Mouse (Mus musculus): ENCODE data around the gene Gm5936.
"Not testable (repeated sequence)": the region's sequence is repeated elsewhere in the genome, so short reads cannot be mapped to it uniquely, and the experiment has no call there.

Gm5936 gene

DNA sequence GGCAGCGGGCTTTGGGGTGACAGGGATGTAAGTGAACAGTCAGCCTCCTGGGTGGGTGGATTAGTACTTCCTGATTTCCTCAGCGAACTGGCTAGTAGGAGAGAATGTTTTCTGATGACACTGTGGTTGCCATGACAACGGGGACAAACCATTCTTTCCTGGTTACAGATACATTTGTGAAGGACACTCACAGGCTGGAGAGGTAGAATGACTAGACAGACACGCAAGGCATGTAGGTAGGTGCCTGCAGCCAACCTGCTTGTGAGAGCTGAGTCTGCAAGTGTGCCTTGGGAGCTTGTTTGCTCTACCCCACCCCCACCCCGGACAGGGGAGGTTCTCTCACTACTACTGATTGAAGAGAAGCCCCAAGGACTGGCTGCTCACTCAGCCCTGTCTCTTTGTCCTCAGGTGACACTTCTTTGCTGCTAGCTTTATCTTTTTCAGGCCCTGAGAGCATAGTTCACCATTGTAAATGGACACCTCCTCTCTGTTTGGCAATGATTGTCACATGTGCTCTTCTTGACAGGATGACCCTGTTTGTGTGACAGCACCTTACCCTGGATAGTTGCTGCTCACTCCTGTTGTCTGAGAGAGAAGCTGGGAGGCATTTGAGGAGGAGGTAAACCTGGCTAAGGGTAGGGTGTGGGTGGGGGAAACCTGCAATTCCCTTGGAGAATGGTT, at the start of gene Gm5936:
Gene Gm5936 (plus strand): TSS at position 355 of the 681 bp plus-strand sequence.
- not testable (repeated sequence) for DNase-seq (ENCODE audit: low read depth, low spot score)

DNA sequence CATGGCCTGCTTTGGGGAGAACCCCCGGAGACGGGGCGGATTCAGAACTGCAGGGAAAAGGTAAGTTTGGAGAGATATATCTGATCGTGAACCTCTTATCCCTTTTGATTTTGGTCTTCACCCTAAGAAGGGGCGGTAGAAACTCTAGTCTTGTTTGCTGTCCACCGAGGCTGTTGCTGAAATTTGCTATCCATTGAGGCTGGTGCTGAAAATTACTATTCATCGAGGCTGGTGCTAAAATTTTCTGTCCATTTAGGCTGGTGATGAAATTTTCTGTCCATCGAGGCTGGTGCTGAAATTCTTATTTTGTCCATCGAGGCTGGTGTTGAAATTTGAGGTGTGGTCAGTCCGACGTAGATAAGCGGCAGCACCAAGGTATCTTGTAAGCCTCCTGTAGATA, 19.1 kb downstream of the Gm5936 start:
- DNase-seq (ENCODE audit: low read depth, low spot score), result not testable (repeated sequence)

DNA sequence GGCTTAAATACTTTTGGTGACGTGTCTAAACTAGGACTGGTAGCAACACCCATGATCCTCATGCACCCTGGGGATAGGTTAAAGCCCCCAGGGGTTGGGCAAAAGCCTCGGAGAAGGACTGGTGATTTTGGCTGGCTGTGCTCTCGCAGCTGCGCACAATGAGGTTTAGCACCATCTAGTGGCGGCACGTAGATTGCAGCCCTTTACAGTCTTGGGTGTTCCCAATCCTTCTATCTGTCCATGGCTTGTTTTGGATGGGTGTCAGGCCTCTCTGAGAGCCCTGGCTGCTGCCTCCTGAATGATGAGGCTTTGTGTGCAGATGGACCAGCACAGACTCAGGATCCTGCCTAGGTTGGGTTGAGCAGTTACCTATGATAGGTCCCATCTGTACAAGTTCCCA, 43.1 kb downstream of the Gm5936 start:
- not testable (repeated sequence) for DNase-seq (ENCODE audit: low read depth, low spot score)
